Mouse (Mus musculus): ENCODE results near the gene Ahnak2. TPM values are rescaled to one million over a fixed set of nuclear protein-coding genes. Genes with fewer than 3 reads are reported as not detected.
A peak's percentile ranks its signal among the peaks of the same experiment; 100 is the strongest.
"Not testable (repeated sequence)": the region's sequence is repeated elsewhere in the genome, so short reads cannot be mapped to it uniquely, and the experiment has no call there.

The Ahnak2 gene
- total and polyA plus RNA-seq, 2 experiments from 2014 or later: 2.4 to 10.5 TPM

DNA sequence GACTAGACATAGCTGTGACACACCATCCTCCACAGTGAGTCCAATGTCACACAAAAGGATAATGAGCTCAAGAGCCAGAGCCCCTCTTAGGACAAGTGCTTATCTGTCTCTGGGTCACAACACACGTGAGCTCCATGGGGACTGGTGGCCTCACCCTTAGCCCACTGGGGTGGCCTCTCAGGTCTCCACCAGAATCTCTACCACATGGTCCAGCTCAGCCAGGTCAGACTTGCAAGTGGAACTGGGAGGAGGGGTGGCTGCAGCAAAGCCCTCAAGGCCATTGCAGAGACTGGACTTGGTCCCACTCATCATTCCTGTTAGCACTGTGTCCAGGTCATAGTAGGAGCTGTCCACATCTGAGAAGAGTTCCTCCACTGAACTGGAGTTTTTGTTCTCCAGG is 18.8 kb upstream of the Ahnak2 start:
- Histone ChIP-seq H3K4me1 (ENCODE audit: control insufficient read depth, insufficient read depth) (peaks cover 35% of the 10 kb centered on the region), H3K4me2 (ENCODE audit: low read depth, low read length) (peak overlapping the region; percentile 24), H3K9ac (replicated peaks; ENCODE audit: low read depth, low read length) (no peak overlapping the region), H3K27ac (ENCODE audit: low read depth) (peak overlapping the region; percentile 83), H3K9me3 (replicated peaks; ENCODE audit: control insufficient read depth, low read length) (no peaks in the 10 kb centered on the region), H3K27me3 (ENCODE audit: control insufficient read depth, insufficient read depth, low read length) (no peaks in the 10 kb centered on the region), H3K36me3 (replicated peaks; ENCODE audit: control insufficient read depth, insufficient read depth, low read length) (peaks cover 51% of the 10 kb centered on the region), H3K4me3 (ENCODE audit: low read depth, low read length) (no peak overlapping the region)
- ATAC-seq (ENCODE audit: insufficient read depth, low read depth) (peak; percentile 63), DNase-seq (ENCODE audit: low spot score) (peak; percentile 24)
- WGBS: 24% methylated on average over 1 of the region's 1 CpGs
- TF ChIP-seq EP300 (IDR thresholded peaks at IDR 0.05; ENCODE audit: low read depth) (0 out of 2 replicates have a peak, but pooled peaks have one; percentile 13), CTCF (IDR thresholded peaks at IDR 0.05; ENCODE audit: low read depth) (no peak)

DNA sequence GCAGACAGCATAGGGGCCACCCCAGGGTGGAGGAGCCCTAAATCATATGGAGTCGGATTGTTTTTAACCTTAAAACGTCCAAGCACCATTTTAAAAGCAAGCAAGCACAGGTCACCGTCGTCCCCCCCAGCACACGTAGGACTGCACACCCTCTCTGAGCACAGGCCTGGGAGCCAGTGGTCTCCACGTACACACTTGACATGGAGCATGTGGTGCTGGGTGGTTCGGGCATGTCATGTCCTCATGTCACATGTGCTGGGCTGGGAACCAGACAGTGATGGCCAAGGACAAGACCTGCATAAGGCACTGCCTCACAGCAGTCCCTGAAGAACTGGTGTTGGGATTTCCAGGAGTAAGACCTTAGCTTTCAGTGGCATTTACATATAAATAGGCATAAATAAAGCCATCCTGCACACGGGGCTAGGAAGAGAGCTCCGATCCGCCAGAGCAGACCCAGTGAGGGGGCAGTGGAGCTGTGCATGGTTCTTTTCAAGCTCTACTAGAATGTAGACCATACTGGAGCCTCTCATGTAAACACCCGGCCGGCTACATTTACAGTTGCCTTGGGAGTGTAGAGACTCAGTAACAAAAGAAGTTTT is 18.0 kb upstream of the Ahnak2 start:
- 75% methylated on average over 12 of the region's 12 CpGs for whole genome bisulfite sequencing

DNA sequence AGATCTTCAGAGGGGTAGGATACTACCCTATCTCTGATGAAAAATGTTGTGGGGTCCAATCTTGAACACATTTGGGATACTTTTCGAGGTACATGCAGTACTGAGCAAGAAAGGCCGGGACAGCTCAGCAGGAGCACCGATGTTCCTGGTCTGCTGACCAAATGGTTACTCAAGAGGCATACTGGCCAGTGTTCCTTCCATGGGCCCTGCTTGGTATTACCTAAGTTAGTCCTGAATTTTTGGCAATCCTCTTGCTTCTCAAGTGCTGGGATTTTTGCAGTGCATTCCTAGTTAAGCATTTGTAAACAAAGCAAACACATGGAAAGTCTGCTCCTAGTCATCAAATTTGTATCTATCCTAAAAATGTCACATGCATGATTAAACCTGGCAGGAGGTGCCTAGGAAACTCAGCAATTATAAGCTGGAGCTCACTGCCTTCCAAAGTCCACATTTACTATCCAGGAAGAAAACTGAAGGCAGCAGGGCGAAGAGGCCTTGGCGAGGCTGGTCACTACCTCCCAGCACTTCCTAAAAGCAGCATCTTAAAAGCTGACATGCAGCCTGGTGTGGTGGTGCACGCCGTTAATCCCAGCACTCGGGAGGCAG is 16.7 kb upstream of the Ahnak2 start:
- no peak overlapping the region for H3K27ac ChIP-seq (ENCODE audit: low read depth)
- H3K9me3 ChIP-seq (replicated peaks; ENCODE audit: control insufficient read depth, low read length): no peaks in the 10 kb centered on the region
- H3K36me3 ChIP-seq (replicated peaks; ENCODE audit: control insufficient read depth, insufficient read depth, low read length): peaks cover 55% of the 10 kb centered on the region
- DNase-seq (ENCODE audit: low spot score) (no peak), ATAC-seq (ENCODE audit: insufficient read depth, low read depth) (no peak)
- H3K4me3 ChIP-seq (ENCODE audit: low read depth, low read length): no peak overlapping the region
- H3K4me1 ChIP-seq (ENCODE audit: control insufficient read depth, insufficient read depth): peaks cover 35% of the 10 kb centered on the region
- H3K9ac ChIP-seq (replicated peaks; ENCODE audit: low read depth, low read length): no peak overlapping the region
- no peak for TF ChIP-seq CTCF (IDR thresholded peaks at IDR 0.05; ENCODE audit: low read depth)
- TF ChIP-seq EP300 (IDR thresholded peaks at IDR 0.05; ENCODE audit: low read depth): no peak
- WGBS: 89% methylated on average over 8 of the region's 8 CpGs
- H3K4me2 ChIP-seq (ENCODE audit: low read depth, low read length): no peak overlapping the region
- H3K27me3 ChIP-seq (ENCODE audit: control insufficient read depth, insufficient read depth, low read length): no peaks in the 10 kb centered on the region

More for the DNA sequence above, 18.0 kb upstream of the Ahnak2 start:
- TF ChIP-seq CTCF (IDR thresholded peaks at IDR 0.05; ENCODE audit: low read depth) (no peak), EP300 (IDR thresholded peaks at IDR 0.05; ENCODE audit: low read depth) (no peak)
- no peak overlapping the region for H3K4me3 ChIP-seq (ENCODE audit: low read depth, low read length)
- no peak overlapping the region for H3K4me2 ChIP-seq (ENCODE audit: low read depth, low read length)
- no peak overlapping the region for H3K9ac ChIP-seq (replicated peaks; ENCODE audit: low read depth, low read length)
- peaks cover 35% of the 10 kb centered on the region for H3K4me1 ChIP-seq (ENCODE audit: control insufficient read depth, insufficient read depth)
- DNase-seq (ENCODE audit: low spot score): no peak
- H3K9me3 ChIP-seq (replicated peaks; ENCODE audit: control insufficient read depth, low read length): no peaks in the 10 kb centered on the region
- H3K27me3 ChIP-seq (ENCODE audit: control insufficient read depth, insufficient read depth, low read length): no peaks in the 10 kb centered on the region
- ATAC-seq (ENCODE audit: insufficient read depth, low read depth): no peak
- H3K36me3 ChIP-seq (replicated peaks; ENCODE audit: control insufficient read depth, insufficient read depth, low read length): peaks cover 48% of the 10 kb centered on the region
- H3K27ac ChIP-seq (ENCODE audit: low read depth): 0 out of 2 replicates have a peak overlapping the region, but pooled peaks have one; percentile 18

DNA sequence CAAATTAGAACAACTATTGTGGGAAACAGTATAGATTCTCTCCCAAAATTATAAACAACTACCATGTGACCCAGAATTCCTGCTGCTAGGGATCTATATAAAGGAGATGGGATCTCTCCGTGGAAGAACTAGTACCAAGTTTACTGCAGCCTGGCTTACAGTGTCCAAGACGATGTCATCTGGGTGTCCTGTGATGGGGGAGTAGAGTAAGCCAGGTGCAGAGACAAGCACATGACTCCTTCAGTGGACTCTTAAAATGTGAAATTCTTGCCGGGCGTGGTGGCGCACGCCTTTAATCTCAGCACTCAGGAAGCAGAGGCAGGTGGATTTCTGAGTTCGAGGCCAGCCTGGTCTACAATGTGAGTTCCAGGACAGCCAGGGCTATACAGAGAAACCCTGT is 14.4 kb upstream of the Ahnak2 start:
- Histone ChIP-seq H3K4me1 (ENCODE audit: control insufficient read depth, insufficient read depth) (peaks cover 14% of the 10 kb centered on the region), H3K36me3 (replicated peaks; ENCODE audit: control insufficient read depth, insufficient read depth, low read length) (peaks cover 61% of the 10 kb centered on the region)
- not testable (repeated sequence) for DNase-seq (ENCODE audit: low spot score); H3K27ac ChIP-seq (ENCODE audit: low read depth); H3K27me3 ChIP-seq (ENCODE audit: control insufficient read depth, insufficient read depth, low read length); H3K9ac ChIP-seq (replicated peaks; ENCODE audit: low read depth, low read length); H3K4me3 ChIP-seq (ENCODE audit: low read depth, low read length); ATAC-seq (ENCODE audit: insufficient read depth, low read depth); H3K9me3 ChIP-seq (replicated peaks; ENCODE audit: control insufficient read depth, low read length); H3K4me2 ChIP-seq (ENCODE audit: low read depth, low read length)
- 78% methylated on average over 7 of the region's 7 CpGs for WGBS

DNA sequence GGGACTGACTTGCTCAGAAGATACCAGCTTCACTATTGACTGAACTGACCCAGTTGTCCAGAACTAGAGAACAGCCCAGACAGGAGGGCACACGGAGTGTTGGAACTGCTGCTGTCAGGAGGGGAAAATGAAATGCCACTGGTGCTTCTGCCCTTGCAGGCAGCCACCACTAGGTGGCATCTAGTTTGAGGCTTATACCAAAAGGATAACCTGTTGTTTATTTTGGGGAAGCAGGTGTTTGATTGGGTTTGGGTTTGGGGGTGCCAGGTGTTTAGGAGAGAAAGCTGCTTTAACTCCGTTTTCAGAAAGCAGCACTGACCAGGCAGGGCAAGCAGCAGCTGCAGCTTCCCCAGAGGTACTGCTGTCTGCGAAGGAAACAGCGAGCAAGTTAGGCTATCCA is 13.8 kb upstream of the Ahnak2 start:
- H3K4me1 ChIP-seq (ENCODE audit: control insufficient read depth, insufficient read depth): peaks cover 14% of the 10 kb centered on the region
- DNase-seq (ENCODE audit: low spot score): no peak
- H3K4me3 ChIP-seq (ENCODE audit: low read depth, low read length): no peak overlapping the region
- 53% methylated on average over 4 of the region's 4 CpGs for WGBS
- no peaks in the 10 kb centered on the region for H3K27me3 ChIP-seq (ENCODE audit: control insufficient read depth, insufficient read depth, low read length)
- H3K9ac ChIP-seq (replicated peaks; ENCODE audit: low read depth, low read length): no peak overlapping the region
- H3K36me3 ChIP-seq (replicated peaks; ENCODE audit: control insufficient read depth, insufficient read depth, low read length): peaks cover 56% of the 10 kb centered on the region
- ATAC-seq (ENCODE audit: insufficient read depth, low read depth): no peak
- H3K9me3 ChIP-seq (replicated peaks; ENCODE audit: control insufficient read depth, low read length): no peaks in the 10 kb centered on the region
- H3K4me2 ChIP-seq (ENCODE audit: low read depth, low read length): no peak overlapping the region
- H3K27ac ChIP-seq (ENCODE audit: low read depth): no peak overlapping the region
- peak; percentile 82 for TF ChIP-seq CTCF (IDR thresholded peaks at IDR 0.05; ENCODE audit: low read depth)
- no peak for TF ChIP-seq EP300 (IDR thresholded peaks at IDR 0.05; ENCODE audit: low read depth)

Data from heart, postnatal 0 days (tissue).